Mouse (Mus musculus) MEL (cell line): ENCODE results near the gene Rer1. TPM values are rescaled to one million over a fixed set of nuclear protein-coding genes. Genes with fewer than 3 reads are reported as not detected.

ENCODE experiments used
- DNase-seq: peaks from one replicate; pipeline ENCODE4 v3.0.0; 2011; ENCODE audit warnings: low read depth, low spot score
- H3K27ac ChIP-seq: 2 replicates; pipeline ENCODE4 v1.5.1; 2012; ENCODE audit warnings: low read depth, mild to moderate bottlenecking, control low read depth, low read length, moderate library complexity; ENCODE audit not compliant: control insufficient read depth
- H3K27me3 ChIP-seq, 2 experiments: fragments of 150-350 bp in 1 of 2; sonication (generic) in 1 of 2; 2 replicates each; pipeline ENCODE4 v1.6.1; 2012; ENCODE audit warnings: low read length in 2 of 2, mild to moderate bottlenecking in 2 of 2, improper control_type of control experiment in 1 of 2, moderate library complexity in 1 of 2; ENCODE audit not compliant: insufficient read depth in 2 of 2, control insufficient read depth in 1 of 2
- H3K36me3 ChIP-seq, 2 experiments: 2 replicates each; pipeline ENCODE4 v1.6.1; 2012 to 2014; ENCODE audit warnings: low read length in 2 of 2, improper control_type of control experiment in 1 of 2, inconsistent platforms in 1 of 2, mild to moderate bottlenecking in 1 of 2; ENCODE audit not compliant: insufficient read depth in 2 of 2, control insufficient read depth in 1 of 2
- H3K4me1 ChIP-seq, 2 experiments: fragments of 150-350 bp in 1 of 2; sonication (generic) in 1 of 2; 2 replicates each; pipeline ENCODE4 v1.6.1; 2012; ENCODE audit warnings: low read length in 2 of 2, improper control_type of control experiment in 1 of 2, mild to moderate bottlenecking in 1 of 2; ENCODE audit not compliant: insufficient read depth in 2 of 2, control insufficient read depth in 1 of 2
- H3K4me3 ChIP-seq, 2 experiments: fragments of 150-350 bp in 1 of 2; sonication (generic) in 1 of 2; 2 replicates each; pipeline ENCODE4 v1.5.1; 2012; ENCODE audit warnings: low read depth in 2 of 2, low read length in 2 of 2, mild to moderate bottlenecking in 2 of 2, moderate library complexity in 2 of 2, control low read depth in 1 of 2, improper control_type of control experiment in 1 of 2; ENCODE audit not compliant: control insufficient read depth in 1 of 2, insufficient read depth in 1 of 2
- H3K79me2 ChIP-seq: 2 replicates; pipeline ENCODE4 v1.6.1; 2012; ENCODE audit warnings: mild to moderate bottlenecking, low read length, moderate library complexity; ENCODE audit not compliant: control insufficient read depth, poor library complexity, insufficient read depth
- H3K9ac ChIP-seq: 2 replicates; pipeline ENCODE4 v1.6.1; 2012; ENCODE audit warnings: low read depth, mild to moderate bottlenecking, control low read depth, low read length, moderate library complexity; ENCODE audit not compliant: control insufficient read depth, poor library complexity, severe bottlenecking
- H3K9me3 ChIP-seq: fragments of 150-350 bp; sonication (generic); replicated peaks from 2 replicates; pipeline ENCODE4 v1.6.1; 2012; ENCODE audit warnings: mild to moderate bottlenecking, low read length, improper control_type of control experiment, moderate library complexity; ENCODE audit not compliant: insufficient read depth
- BHLHE40 ChIP-seq: IDR thresholded peaks from 2 replicates; pipeline ENCODE4 v1.6.1; 2012; ENCODE audit warnings: low read depth, mild to moderate bottlenecking, inconsistent platforms, low read length, improper control_type of control experiment, borderline replicate concordance
- CHD2 ChIP-seq: IDR thresholded peaks from 2 replicates; pipeline ENCODE4 v1.6.1; 2011; ENCODE audit warnings: low read length, improper control_type of control experiment
- CTCF ChIP-seq, 3 experiments: IDR thresholded peaks in 2 of 3; conservative IDR thresholded peaks in 1 of 3; 2 replicates each; pipeline ENCODE4 v1.5.1; 2011 to 2012; ENCODE audit warnings: low read length in 3 of 3, low read depth in 2 of 3, mild to moderate bottlenecking in 2 of 3, improper control_type of control experiment in 1 of 3, inconsistent platforms in 1 of 3, mixed read lengths in 1 of 3, moderate library complexity in 1 of 3; ENCODE audit not compliant: control insufficient read depth in 1 of 3, insufficient read depth in 1 of 3, poor library complexity in 1 of 3, severe bottlenecking in 1 of 3
- E2F4 ChIP-seq: IDR thresholded peaks from 2 replicates; pipeline ENCODE4 v1.6.1; 2011; ENCODE audit warnings: low read depth, low read length, improper control_type of control experiment, borderline replicate concordance
- ELF1 ChIP-seq: IDR thresholded peaks from 2 replicates; pipeline ENCODE4 v1.6.1; 2014; ENCODE audit warnings: low read depth, mild to moderate bottlenecking, inconsistent platforms, low read length, improper control_type of control experiment, moderate library complexity
- EP300 ChIP-seq, 2 experiments: IDR thresholded peaks; 2 replicates each; pipeline ENCODE4 v1.6.1; 2011; ENCODE audit warnings: improper control_type of control experiment in 2 of 2, low read length in 2 of 2, low read depth in 1 of 2, mild to moderate bottlenecking in 1 of 2
- GABPA ChIP-seq: IDR thresholded peaks from 2 replicates; pipeline ENCODE4 v1.6.1; 2012; ENCODE audit warnings: low read depth, mild to moderate bottlenecking, inconsistent platforms, low read length, improper control_type of control experiment, moderate library complexity
- HCFC1 ChIP-seq: IDR thresholded peaks from 2 replicates; pipeline ENCODE4 v1.6.1; 2012; ENCODE audit warnings: low read depth, mild to moderate bottlenecking, inconsistent platforms, low read length, improper control_type of control experiment, moderate library complexity
- JUND ChIP-seq: IDR thresholded peaks from 2 replicates; pipeline ENCODE4 v1.6.1; 2011; ENCODE audit warnings: low read depth, mild to moderate bottlenecking, improper control_type of control experiment, low read length
- KAT2A ChIP-seq: conservative IDR thresholded peaks from 2 replicates; pipeline ENCODE4 v1.6.1; 2012; ENCODE audit warnings: low read depth, low read length, improper control_type of control experiment, inconsistent platforms
- MAX ChIP-seq: IDR thresholded peaks from 2 replicates; pipeline ENCODE4 v1.6.1; 2011; ENCODE audit warnings: low read length, improper control_type of control experiment
- MXI1 ChIP-seq: IDR thresholded peaks from 2 replicates; pipeline ENCODE4 v1.6.1; 2011; ENCODE audit warnings: mild to moderate bottlenecking, low read depth, low read length, improper control_type of control experiment
- MYC ChIP-seq: IDR thresholded peaks from 2 replicates; pipeline ENCODE4 v1.6.1; 2011; ENCODE audit warnings: low read depth, mild to moderate bottlenecking, low read length, improper control_type of control experiment, moderate library complexity
- NELFE ChIP-seq: IDR thresholded peaks from 2 replicates; pipeline ENCODE4 v1.6.1; 2011; ENCODE audit warnings: low read depth, low read length, improper control_type of control experiment
- NRF1 ChIP-seq: IDR thresholded peaks from 2 replicates; pipeline ENCODE4 v1.6.1; 2014; ENCODE audit warnings: low read depth, mild to moderate bottlenecking, inconsistent platforms, low read length, improper control_type of control experiment, moderate library complexity; ENCODE audit not compliant: poor library complexity, insufficient read depth, severe bottlenecking
- POLR2A ChIP-seq, 2 experiments: IDR thresholded peaks; 2 replicates each; pipeline ENCODE4 v1.6.1; 2011 to 2012; ENCODE audit warnings: low read length in 2 of 2, mild to moderate bottlenecking in 2 of 2, control low read depth in 1 of 2, improper control_type of control experiment in 1 of 2, low read depth in 1 of 2, moderate library complexity in 1 of 2; ENCODE audit not compliant: control insufficient read depth in 1 of 2, insufficient read depth in 1 of 2, poor library complexity in 1 of 2
- POLR2AphosphoS5 ChIP-seq: IDR thresholded peaks from 2 replicates; pipeline ENCODE4 v1.6.1; 2012; ENCODE audit warnings: low read depth, borderline replicate concordance, mild to moderate bottlenecking, inconsistent platforms, low read length, moderate library complexity, mixed read lengths
- RAD21 ChIP-seq: IDR thresholded peaks from 2 replicates; pipeline ENCODE4 v1.6.1; 2011; ENCODE audit warnings: mild to moderate bottlenecking, low read depth, low read length, improper control_type of control experiment
- RCOR1 ChIP-seq: IDR thresholded peaks from 2 replicates; pipeline ENCODE4 v1.6.1; 2012; ENCODE audit warnings: low read depth, mild to moderate bottlenecking, inconsistent platforms, low read length, improper control_type of control experiment
- SMC3 ChIP-seq: IDR thresholded peaks from 2 replicates; pipeline ENCODE4 v1.6.1; 2011; ENCODE audit warnings: low read depth, low read length, improper control_type of control experiment
- TCF12 ChIP-seq: IDR thresholded peaks from 2 replicates; pipeline ENCODE4 v1.6.1; 2014; ENCODE audit warnings: low read depth, mild to moderate bottlenecking, inconsistent platforms, low read length, improper control_type of control experiment, moderate library complexity
- UBTF ChIP-seq: IDR thresholded peaks from 2 replicates; pipeline ENCODE4 v1.6.1; 2012; ENCODE audit warnings: low read depth, mild to moderate bottlenecking, inconsistent platforms, low read length, improper control_type of control experiment, moderate library complexity, borderline replicate concordance; ENCODE audit not compliant: insufficient read depth
- USF1 ChIP-seq: IDR thresholded peaks from 2 replicates; pipeline ENCODE4 v1.6.1; 2014; ENCODE audit warnings: low read depth, mild to moderate bottlenecking, inconsistent platforms, low read length, improper control_type of control experiment, moderate library complexity
- ZKSCAN1 ChIP-seq: IDR thresholded peaks from 2 replicates; pipeline ENCODE4 v1.6.1; 2012; ENCODE audit warnings: low read depth, mild to moderate bottlenecking, inconsistent platforms, low read length, improper control_type of control experiment, moderate library complexity
- ZMIZ1 ChIP-seq: IDR thresholded peaks from 2 replicates; pipeline ENCODE4 v1.6.1; 2012; ENCODE audit warnings: low read depth, mild to moderate bottlenecking, inconsistent platforms, low read length, improper control_type of control experiment, moderate library complexity
- polyA plus RNA-seq, 2 experiments: library from polyadenylated mRNA; stranded (reverse) in 1 of 2; unstranded in 1 of 2; fragments of >175 nt in 1 of 2; fragments of >200 nt in 1 of 2; gene quantifications; 2 replicates each; pipeline versions ENCODE4 v1.2.1 to v1.2.4; 2012; ENCODE audit warnings: low replicate concordance in 2 of 2, low read depth in 1 of 2; ENCODE audit not compliant: insufficient read length in 2 of 2, insufficient read depth in 1 of 2, missing spikeins in 1 of 2
- total RNA-seq: library from RNA; depleted of rRNA; stranded (reverse); fragments of 300-350 nt; gene quantifications from 2 replicates; pipeline ENCODE4 v1.2.3, GENCODE M21; 2012

The Rer1 gene
- total and polyA plus RNA-seq, 3 experiments: 114 to 379 (median 140) TPM

- Histone ChIP-seq H3K9ac (no peak overlapping the region), H3K4me1 (no peaks in the 10 kb centered on the region), H3K79me2 (no peaks in the 10 kb centered on the region), H3K4me3 (no peak overlapping the region), H3K9me3 (no peaks in the 10 kb centered on the region), H3K27me3 (peaks cover 0 to 4% of the 10 kb centered on the region in 2 experiments; a peak in 3 of 4 replicates), H3K27ac (no peak overlapping the region), H3K36me3 (no peaks in the 10 kb centered on the region)
- TF ChIP-seq HCFC1 (no peak), USF1 (no peak), ELF1 (no peak), KAT2A (no peak), POLR2A (IDR thresholded peaks at IDR 0.05; ENCODE audit: control insufficient read depth in 1 of 2, insufficient read depth in 1 of 2, low read depth in 1 of 2, low read length in 2 of 2, poor library complexity in 1 of 2) (no peak), EP300 (IDR thresholded peaks at IDR 0.05; ENCODE audit: low read depth in 1 of 2, low read length in 2 of 2) (no peak), JUND (no peak), NELFE (no peak)
- no peak for DNase-seq
These were observed 46.0 kb downstream of the Rer1 start for GRCm38 (mm10) chr4:155040197-155040596.

GRCm38 (mm10) chr4:155034787-155035186 is 51.4 kb downstream of the Rer1 start:
- Histone ChIP-seq H3K9me3 (no peaks in the 10 kb centered on the region), H3K36me3 (no peaks in the 10 kb centered on the region), H3K4me3 (no peak overlapping the region), H3K4me1 (no peaks in the 10 kb centered on the region), H3K9ac (no peak overlapping the region), H3K79me2 (no peaks in the 10 kb centered on the region), H3K27me3 (peaks cover 0 to 4% of the 10 kb centered on the region in 2 experiments; a peak in 3 of 4 replicates), H3K27ac (no peak overlapping the region)
- TF ChIP-seq MAX: no peak
- no peak for TF ChIP-seq TCF12
- no peak for TF ChIP-seq MXI1
- no peak for TF ChIP-seq USF1
- TF ChIP-seq RCOR1: no peak
- no peak for TF ChIP-seq JUND
- no peak for TF ChIP-seq E2F4
- no peak for TF ChIP-seq BHLHE40
- no peak for TF ChIP-seq UBTF
- TF ChIP-seq NRF1: no peak
- TF ChIP-seq RAD21: no peak
- TF ChIP-seq POLR2A (IDR thresholded peaks at IDR 0.05; ENCODE audit: control insufficient read depth in 1 of 2, insufficient read depth in 1 of 2, low read depth in 1 of 2, low read length in 2 of 2, poor library complexity in 1 of 2): no peak
- no peak for TF ChIP-seq ZMIZ1
- no peak for TF ChIP-seq ZKSCAN1
- TF ChIP-seq SMC3: no peak
- TF ChIP-seq MYC: no peak
- no peak for TF ChIP-seq POLR2AphosphoS5
- TF ChIP-seq GABPA: no peak
- TF ChIP-seq CTCF (IDR thresholded peaks at IDR 0.05 in 2 of 3, conservative IDR thresholded peaks at IDR 0.05 in 1 of 3; ENCODE audit: control insufficient read depth in 1 of 3, insufficient read depth in 1 of 3, low read depth in 2 of 3, low read length in 3 of 3, poor library complexity in 1 of 3, severe bottlenecking in 1 of 3): no peak
- no peak for TF ChIP-seq CHD2
- no peak for DNase-seq
